8 mouse cellular contexts compared by ENCODE assay signal in genomic region chr10:82900546-82900945, GRCm38 (mm10). TPM values are rescaled to one million over a fixed set of nuclear protein-coding genes. Genes with fewer than 3 reads are reported as not detected.
A peak's percentile ranks its signal among the peaks of the same experiment; 100 is the strongest.
DNase-seq lines count a peak whose midpoint lies in the region; ATAC-seq and TF ChIP-seq lines count a peak whose summit lies in the region.

No protein-coding gene starts in this region.

- H3K4me3 ChIP-seq in testis, adult 2 months (ENCODE audit: control insufficient read depth, low read depth, low read length): peak overlapping the region; percentile 71
- 0 out of 2 replicates have a peak overlapping the region, but pooled peaks have one; percentile 9 for H3K4me3 ChIP-seq in hindbrain, embryonic 13.5 days

- WGBS in hindbrain, embryonic 13.5 days: 8% methylated on average over 7 of the region's 7 CpGs

- no peak for DNase-seq in testis, postnatal 14 days (ENCODE audit: low spot score)
- DNase-seq in lung, postnatal 14 days: peak; percentile 51
- no peak for DNase-seq in kidney, postnatal 10 days
- DNase-seq in testis, postnatal 10 days (ENCODE audit: low spot score): no peak

- H3K27me3 ChIP-seq in testis, adult 2 months (ENCODE audit: control insufficient read depth, insufficient read depth, low read length): no peaks in the 10 kb centered on the region
- no peaks in the 10 kb centered on the region for H3K27me3 ChIP-seq in hindbrain, embryonic 13.5 days

- H3K36me3 ChIP-seq in testis, adult 2 months (ENCODE audit: control insufficient read depth, insufficient read depth, low read length): no peaks in the 10 kb centered on the region
- H3K36me3 ChIP-seq in hindbrain, embryonic 13.5 days: peaks cover 26% of the 10 kb centered on the region

- no peak for TF ChIP-seq CTCF in testis, adult 2 months (IDR thresholded peaks at IDR 0.05; ENCODE audit: control insufficient read depth, insufficient read depth, insufficient replicate concordance, low read depth, low read length)

- peak overlapping the region; percentile 19; the same call in 1 of the 2 replicates for H3K9ac ChIP-seq in hindbrain, embryonic 13.5 days

- ATAC-seq in hindbrain, embryonic 13.5 days (ENCODE audit: low FRiP score): peak; percentile 25
- ATAC-seq in granulocyte monocyte progenitor cell, adult 5-6 weeks (replicated peaks; ENCODE audit: poor library complexity, severe bottlenecking): no peak
- ATAC-seq in CD4-positive, CD25-positive, alpha-beta regulatory T cell, adult 4 months: no peak

- no peaks in the 10 kb centered on the region for H3K9me3 ChIP-seq in hindbrain, embryonic 13.5 days

- H3K27ac ChIP-seq in testis, adult 2 months (ENCODE audit: control insufficient read depth, insufficient read depth, low read depth, low read length): peak overlapping the region; percentile 26; the same call in 1 of the 2 replicates
- H3K27ac ChIP-seq in hindbrain, embryonic 13.5 days: peak overlapping the region; percentile 64

- peak overlapping the region; percentile 38 for H3K4me2 ChIP-seq in hindbrain, embryonic 13.5 days

- peaks cover 10% of the 10 kb centered on the region for H3K4me1 ChIP-seq in testis, adult 2 months (ENCODE audit: control insufficient read depth, insufficient read depth, low read length)
- peaks cover 19% of the 10 kb centered on the region for H3K4me1 ChIP-seq in hindbrain, embryonic 13.5 days (replicated peaks)

- TF ChIP-seq POLR2A in testis, adult 2 months (IDR thresholded peaks at IDR 0.05; ENCODE audit: control insufficient read depth, low read depth, low read length): no peak

RNA-seq across cellular contexts. Expression of gene Eid3, which starts 34.1 kb away (rescaled TPM):
- 261 and 281 TPM in 2 replicates for polyA plus RNA-seq in testis, adult 2 months (2012; rRNA removed)
- 0.39 and 0.68 TPM in 2 replicates for polyA plus RNA-seq in hindbrain, embryonic 13.5 days (2015; fragmentation: Nextera tagmentation; extraction: Ambion mirVana)
- 2.5 and 3.7 TPM in 2 replicates for total RNA-seq in granulocyte monocyte progenitor cell, adult 5-6 weeks (2014; fragmentation: Nextera tagmentation)
- 2.2 and 2.6 TPM in 2 replicates for total RNA-seq in granulocyte monocyte progenitor cell, adult 5-6 weeks (2017)
- under 1 TPM; 0.58 to 0.98 TPM for polyA plus RNA-seq in CD4-positive, CD25-positive, alpha-beta regulatory T cell, adult 4 months (2017; shearing (Covaris generic))

Comparison
In these comparisons a context has a peak if more than half of its experiments do, and no peak if none do; other contexts are left out.
1. RNA of gene Eid3, which starts 34.1 kb away (polyA plus RNA-seq): 261 to 281 TPM in testis, adult 2 months; 0.58 to 0.98 TPM in CD4-positive, CD25-positive, alpha-beta regulatory T cell, adult 4 months and 0.39 to 0.68 TPM in hindbrain, embryonic 13.5 days; every median in the first group is over 100 times any median in the second.